Mouse (Mus musculus) heart, postnatal 36 days (tissue): Measurements from ENCODE around the gene Olfr364-ps1. TPM values are rescaled to one million over a fixed set of nuclear protein-coding genes. Genes with fewer than 3 reads are reported as not detected.

Experiments used
- DNase-seq, 2 experiments: peaks; one replicate each; pipeline ENCODE4 v3.0.0; 2021 to 2022
- intact Hi-C: fragments of 180-260 bp; cut with DNase I; formaldehyde crosslinking; loops from one replicate; pipeline ENCODE4 v1.15.1; 2025
- total RNA-seq, 2 experiments: library from RNA; stranded (reverse); gene quantifications; 2 replicates each; pipeline ENCODE4 v1.2.3; 2021

Gene Olfr364-ps1
- total RNA-seq, result not detected

- DNase-seq, result no peak
- intact Hi-C loops, result no loop called here
Observed at GRCm38 (mm10) chr2:37139022-37139421, at the start of gene Olfr364-ps1. Olfr364-ps1 (plus strand) TSS chr2:37139322.

- no peak for DNase-seq
- intact Hi-C loops, result no loop called here
Observed at GRCm38 (mm10) chr2:37117810-37118209, 21.3 kb upstream of the Olfr364-ps1 start, which contains the start of gene Olfr362. Olfr362 (minus strand) TSS chr2:37117910.

- no peak for DNase-seq
- intact Hi-C loops, result no loop called here
Observed at GRCm38 (mm10) chr2:37187898-37188297, 48.8 kb downstream of the Olfr364-ps1 start, which contains the start of gene Olfr365. Olfr365 (plus strand) TSS chr2:37188198.

Other genes starting within 250 kb of the Olfr364-ps1 start
- gene Olfr353, start 246.4 kb upstream of the Olfr364-ps1 start, total RNA-seq, result not detected
- gene Olfr354, start 233.6 kb upstream of the Olfr364-ps1 start, total RNA-seq, result not detected
- not detected for gene Olfr355, start 210.4 kb upstream of the Olfr364-ps1 start, total RNA-seq
- not detected for gene Olfr356, start 202.2 kb upstream of the Olfr364-ps1 start, total RNA-seq
- not detected for gene Olfr357, start 145.5 kb upstream of the Olfr364-ps1 start, total RNA-seq
- not detected for gene Olfr358, start 130.0 kb upstream of the Olfr364-ps1 start, total RNA-seq
- gene Olfr360, start 73.6 kb upstream of the Olfr364-ps1 start, total RNA-seq, result not detected
- gene Olfr361, start 50.0 kb upstream of the Olfr364-ps1 start, total RNA-seq, result not detected
- gene Olfr362, start 21.4 kb upstream of the Olfr364-ps1 start, total RNA-seq, result not detected
- not detected for gene Olfr365, start 48.9 kb downstream of the Olfr364-ps1 start, total RNA-seq
- not detected for gene Olfr366, start 72.3 kb downstream of the Olfr364-ps1 start, total RNA-seq
- not detected for gene Olfr368, start 187.2 kb downstream of the Olfr364-ps1 start, total RNA-seq
- gene Pdcl, start 220.0 kb downstream of the Olfr364-ps1 start, total RNA-seq, result 10 to 100 TPM; 20.3 to 20.7 TPM